Mouse (Mus musculus): ENCODE measurements at regions not wholly inside any gene's neighbourhood (a gene's known extent, or its start where the extent isn't known, plus 50 kb on each side); places are given as distances from the start of the nearest gene placed in this dataset.
A peak's percentile ranks its signal among the peaks of the same experiment; 100 is the strongest.

GRCm38 (mm10) chr2:75461421-75461991, 197.6 kb upstream of the Hnrnpa3 start:
- no peak for DNase-seq

- DNase-seq: no peak
Measured at GRCm38 (mm10) chr2:75462030-75462671, 196.9 kb upstream of the Hnrnpa3 start.

DNA sequence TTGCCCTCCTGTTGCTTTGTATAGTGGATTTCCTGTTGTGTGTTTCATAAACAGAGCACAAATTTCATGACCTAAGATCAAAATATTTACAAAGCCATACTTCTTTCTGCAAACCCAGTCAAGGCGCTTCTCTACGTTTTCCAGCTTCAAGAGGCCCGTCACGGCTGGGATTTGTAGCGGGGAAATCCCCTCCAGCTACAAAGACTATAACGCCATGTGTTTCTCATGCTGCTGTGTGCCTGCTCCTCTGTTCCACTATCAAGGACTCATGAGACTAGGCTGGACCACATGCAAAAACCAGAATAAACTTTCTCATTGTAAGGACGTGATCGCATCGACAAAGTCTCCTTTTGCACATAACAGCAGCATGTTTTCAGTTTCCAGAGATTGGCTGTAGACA, 196.0 kb upstream of the Hnrnpa3 start:
- DNase-seq: no peak

DNA sequence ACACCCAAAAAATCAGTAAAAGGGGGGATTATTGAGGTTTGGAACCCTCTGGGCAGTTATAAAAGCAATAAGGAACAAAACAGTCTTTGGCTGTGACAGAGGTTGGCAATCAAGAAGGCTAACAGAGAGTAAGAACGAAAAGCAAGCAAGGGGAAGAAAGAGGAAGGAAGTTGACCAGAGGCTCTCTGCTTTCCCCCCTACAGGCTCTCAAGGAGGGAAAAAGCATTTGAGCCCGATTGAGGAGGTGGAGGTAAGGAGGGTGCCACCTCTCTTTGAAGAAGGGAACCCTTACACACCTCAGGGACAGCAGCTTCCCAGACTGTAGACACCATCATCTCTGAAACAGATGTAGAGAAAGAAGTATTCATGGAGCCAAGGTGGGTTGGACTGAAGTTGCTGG, 194.6 kb upstream of the Hnrnpa3 start:
- no peak for DNase-seq

GRCm38 (mm10) chr2:75468851-75469250, 190.2 kb upstream of the Hnrnpa3 start:
- DNase-seq: no peak

- peak; percentile 81 for DNase-seq
Measured at GRCm38 (mm10) chr2:75469958-75470687, 188.9 kb upstream of the Hnrnpa3 start.

GRCm38 (mm10) chr2:75470688-75471054, 188.4 kb upstream of the Hnrnpa3 start:
- DNase-seq: no peak

- DNase-seq: no peak
Measured at GRCm38 (mm10) chr2:75472489-75472888, 186.6 kb upstream of the Hnrnpa3 start.

GRCm38 (mm10) chr2:75474509-75474908, 184.6 kb upstream of the Hnrnpa3 start:
- DNase-seq: no peak

- DNase-seq: no peak
Measured at GRCm38 (mm10) chr2:75476350-75476749, 182.7 kb upstream of the Hnrnpa3 start.

- no peak for DNase-seq
Measured at GRCm38 (mm10) chr2:75477076-75477475, 182.0 kb upstream of the Hnrnpa3 start.

- no peak for DNase-seq
Measured at GRCm38 (mm10) chr2:75479546-75479945, 179.5 kb upstream of the Hnrnpa3 start.

DNA sequence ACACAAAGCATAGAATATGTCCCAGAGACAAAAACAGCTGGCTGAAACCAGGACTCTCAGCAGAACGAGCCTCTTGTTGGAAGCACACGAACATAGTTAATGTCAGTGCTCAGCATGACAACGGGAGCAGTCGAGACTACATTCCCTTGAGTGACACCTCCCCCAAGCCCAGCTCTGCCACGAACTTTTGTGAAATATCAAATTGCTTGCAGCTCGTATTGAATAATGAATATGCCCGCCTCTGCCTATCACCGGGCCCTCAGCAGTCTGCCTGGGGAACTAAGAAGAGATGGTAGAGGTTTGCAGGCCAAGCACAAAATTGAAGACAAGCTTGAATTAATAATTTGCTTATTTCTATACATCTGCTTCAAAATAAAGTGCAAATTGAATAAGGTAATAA, 177.2 kb upstream of the Hnrnpa3 start:
- DNase-seq: no peak

DNA sequence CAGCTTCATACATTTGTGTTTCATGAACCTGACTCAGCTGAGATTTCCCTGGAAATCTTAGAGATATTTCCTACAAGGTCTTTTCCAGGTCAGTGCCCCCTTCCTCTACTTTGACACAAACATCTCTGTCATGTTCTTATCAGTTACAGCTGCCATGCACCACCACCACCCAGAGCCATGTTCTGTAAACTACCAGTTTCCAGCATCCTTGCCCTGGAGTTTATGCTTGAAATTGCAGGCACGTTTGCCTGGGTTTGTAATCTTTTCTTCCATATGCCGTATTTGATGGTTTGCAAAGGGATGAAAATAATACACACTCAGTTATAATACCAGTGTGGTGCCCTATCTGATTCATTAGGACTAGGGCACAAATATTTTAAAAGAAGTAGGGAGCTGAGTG, 176.6 kb upstream of the Hnrnpa3 start:
- DNase-seq: no peak

- no peak for DNase-seq
Measured at GRCm38 (mm10) chr2:75484951-75485350, 174.1 kb upstream of the Hnrnpa3 start.

GRCm38 (mm10) chr2:75491150-75491549, 167.9 kb upstream of the Hnrnpa3 start:
- DNase-seq: no peak

DNA sequence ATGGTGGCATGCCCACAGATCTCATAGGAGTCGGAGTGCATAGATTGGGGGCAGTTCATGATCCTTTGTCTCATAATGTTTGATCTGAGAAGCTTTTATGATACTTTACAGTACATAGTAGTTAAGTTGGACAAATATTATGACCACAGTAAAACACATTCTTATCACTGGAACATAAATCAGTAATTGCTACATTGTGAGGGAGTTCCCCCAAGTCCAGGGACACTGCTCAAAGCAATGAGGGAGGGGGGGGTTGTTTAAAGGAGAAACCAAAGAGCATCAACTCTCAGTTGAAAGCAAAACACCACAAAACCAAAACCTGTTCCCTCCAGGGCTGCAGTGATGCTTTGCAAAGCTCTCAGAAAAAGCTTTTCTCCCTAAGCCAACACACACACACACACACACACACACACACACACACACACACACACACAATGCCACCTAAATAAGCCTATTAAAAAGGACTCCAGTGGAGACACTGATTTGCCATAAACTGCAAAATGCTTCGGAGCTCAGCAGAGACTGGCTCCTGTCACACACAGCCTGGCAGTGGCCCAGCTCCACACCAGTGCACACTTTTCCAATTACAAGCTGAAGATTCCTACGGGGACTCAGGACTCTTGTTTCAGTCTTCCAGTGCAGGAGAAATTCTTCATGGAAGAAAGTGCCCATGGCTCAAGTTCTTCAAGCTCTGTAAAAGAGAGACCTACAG, 167.1 kb upstream of the Hnrnpa3 start:
- DNase-seq: no peak

GRCm38 (mm10) chr2:75492501-75492898, 166.6 kb upstream of the Hnrnpa3 start:
- DNase-seq: no peak

DNA sequence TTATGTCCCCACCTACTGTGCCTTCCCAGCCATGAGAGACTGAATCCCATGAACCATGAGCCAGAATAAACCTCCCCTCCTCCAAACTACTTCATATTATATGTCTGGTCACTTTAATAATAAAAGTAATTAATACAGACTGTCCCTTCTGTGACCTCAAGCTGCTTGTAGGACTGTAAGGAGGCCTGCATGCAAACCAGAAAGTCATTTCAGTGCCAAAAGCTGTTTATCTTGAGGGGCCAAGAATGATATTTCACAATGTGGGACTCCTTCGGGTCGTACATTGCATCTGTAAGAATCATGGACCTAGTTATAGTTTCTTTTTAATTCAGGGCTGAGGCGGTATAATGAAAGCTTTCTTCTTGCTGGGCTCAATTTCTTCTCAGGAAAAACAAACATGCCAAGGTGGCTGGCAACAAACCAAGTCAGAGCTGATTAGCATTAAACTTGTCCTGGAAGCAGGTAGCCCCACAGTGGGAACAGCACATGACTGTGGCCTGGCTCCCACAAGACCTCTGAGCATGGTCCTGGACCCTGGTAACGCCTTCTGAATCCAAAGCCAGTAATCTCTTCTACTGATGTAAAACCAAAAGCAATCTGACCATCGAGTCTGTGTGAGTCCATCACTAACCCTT, 162.3 kb upstream of the Hnrnpa3 start:
- DNase-seq: no peak

- DNase-seq: no peak
Measured at GRCm38 (mm10) chr2:75510223-75510622, 148.8 kb upstream of the Hnrnpa3 start.

GRCm38 (mm10) chr2:75512422-75513170, 146.5 kb upstream of the Hnrnpa3 start:
- no peak for DNase-seq

GRCm38 (mm10) chr2:75514171-75514570, 144.9 kb upstream of the Hnrnpa3 start:
- DNase-seq: no peak

GRCm38 (mm10) chr2:75516223-75516622, 142.8 kb upstream of the Hnrnpa3 start:
- no peak for DNase-seq

Measured in thymus, postnatal 4 days (tissue).